Mouse (Mus musculus): Measurements from ENCODE around the gene Isg20. TPM values are rescaled to one million over a fixed set of nuclear protein-coding genes. Genes with fewer than 3 reads are reported as not detected.

Gene Isg20
- total RNA-seq, 2 experiments from 2014 or later, result 1.2 TPM

GRCm38 (mm10) chr7:78895653-78896333, 17.4 kb upstream of the Isg20 start, which contains the start of gene Aen:
TSS of gene Aen (plus strand) at chr7:78895854.
- peak; percentile 92 to 94 for DNase-seq (ENCODE audit: low spot score in 2 of 2)
- intact Hi-C loops (cut with DNase I), result no loop called here

GRCm38 (mm10) chr7:78897567-78897966, 15.7 kb upstream of the Isg20 start:
- no peak for DNase-seq (ENCODE audit: low spot score in 2 of 2)
- intact Hi-C loops (cut with DNase I), result no loop called here

DNA sequence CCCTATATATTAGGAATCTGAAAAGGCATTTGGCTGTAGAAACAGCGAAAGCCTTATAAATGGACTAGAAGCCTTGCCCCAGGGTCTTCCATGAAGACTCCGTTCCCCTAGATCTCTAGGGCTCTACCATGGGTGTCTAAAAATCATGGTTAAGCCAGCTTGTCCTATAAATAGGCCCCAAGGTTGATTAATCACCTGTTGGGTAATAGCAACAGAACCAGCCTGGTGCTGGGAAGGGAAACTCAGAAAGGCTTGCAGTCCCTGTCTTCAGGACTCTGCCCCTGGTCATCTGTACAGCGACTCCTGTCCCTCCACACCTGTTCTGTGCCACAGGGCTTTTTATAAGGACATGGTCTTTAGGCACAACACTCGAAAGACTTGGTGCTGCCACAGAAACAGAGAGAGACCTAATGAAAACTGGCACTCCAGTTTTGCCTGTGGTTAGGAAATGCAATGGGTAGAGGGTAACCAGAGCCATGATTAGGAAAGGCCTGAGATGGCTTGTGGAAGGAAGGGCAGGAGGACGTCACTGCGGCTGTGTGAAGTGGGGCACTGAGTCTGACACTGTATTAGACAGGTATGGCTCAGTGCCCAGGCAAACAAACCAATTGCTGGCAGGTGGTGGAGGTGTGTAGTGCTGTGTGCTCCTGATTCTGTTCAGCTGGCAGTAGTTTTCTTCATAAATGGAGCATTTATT, 9.9 kb upstream of the Isg20 start:
- intact Hi-C loops (cut with DNase I), result no loop called here
- DNase-seq (ENCODE audit: low spot score in 2 of 2), result no peak

DNA sequence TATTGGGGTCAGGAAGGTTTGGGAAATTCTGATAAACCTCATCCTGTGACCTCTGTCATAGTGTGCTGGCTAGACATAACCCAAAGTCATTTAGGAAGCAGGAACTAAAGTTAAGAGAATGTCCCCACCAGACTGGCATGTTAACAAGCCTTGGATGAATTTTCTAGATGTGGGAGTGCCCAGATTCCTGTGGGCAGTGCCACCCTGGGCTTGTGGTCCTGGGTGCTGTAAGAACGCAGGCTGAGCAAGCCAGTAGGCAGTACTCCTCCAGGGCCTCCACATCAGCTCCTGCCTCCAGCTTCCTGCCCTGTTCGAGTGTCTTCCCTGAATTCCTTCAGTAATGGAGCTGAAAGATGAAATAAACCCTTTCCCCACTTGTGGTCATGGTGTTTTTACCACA, 9.0 kb upstream of the Isg20 start:
- no peak for DNase-seq (ENCODE audit: low spot score in 2 of 2)
- intact Hi-C loops (cut with DNase I), result no loop called here

- intact Hi-C loops (cut with DNase I), result no loop called here
- DNase-seq (ENCODE audit: low spot score in 2 of 2), result no peak
Observed at GRCm38 (mm10) chr7:78909026-78909425, 4.2 kb upstream of the Isg20 start.

DNA sequence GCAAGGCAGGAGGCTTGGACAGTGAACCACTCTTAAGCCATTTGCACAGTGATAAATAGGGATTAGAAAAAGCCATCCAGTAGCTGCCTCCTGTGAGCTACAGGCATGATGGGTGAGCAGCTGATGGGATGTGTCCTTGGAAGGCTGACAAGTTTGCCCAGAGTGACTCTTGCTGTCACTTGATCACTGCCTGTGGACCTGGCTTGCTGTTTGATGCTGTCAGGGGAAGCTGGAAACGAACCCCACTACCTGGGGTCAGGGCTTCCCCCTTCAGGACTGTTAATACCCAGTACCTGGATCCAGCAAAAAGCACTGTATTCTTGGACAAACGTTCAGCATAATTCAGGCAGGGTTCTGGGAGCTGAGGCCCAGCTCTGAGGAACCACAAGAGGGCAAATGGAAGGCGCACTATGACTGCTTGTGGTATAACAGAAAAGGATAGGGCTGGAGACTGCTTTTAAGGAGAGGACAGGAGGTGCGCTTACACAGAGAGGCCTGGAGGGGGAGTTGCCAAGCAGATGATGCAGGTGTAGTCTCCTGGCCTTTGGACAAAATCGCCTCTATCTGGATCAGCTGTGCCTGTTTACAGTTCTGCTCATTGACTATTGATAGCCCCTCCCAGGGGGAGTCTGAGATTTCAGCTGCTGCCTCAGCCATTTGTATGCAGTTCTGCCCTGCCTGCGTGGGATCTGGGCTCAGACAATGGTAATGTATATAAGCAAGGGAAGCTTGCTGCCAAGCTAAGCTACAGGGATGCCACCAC, 2.7 kb upstream of the Isg20 start:
- intact Hi-C loops (cut with DNase I), result no loop called here
- no peak for DNase-seq (ENCODE audit: low spot score in 2 of 2)

- DNase-seq (ENCODE audit: low spot score in 2 of 2), result no peak
- intact Hi-C loops (cut with DNase I), result no loop called here
Observed at GRCm38 (mm10) chr7:78911209-78911608, 2.0 kb upstream of the Isg20 start.

- no peak for DNase-seq (ENCODE audit: low spot score in 2 of 2)
- intact Hi-C loops (cut with DNase I), result no loop called here
Observed at GRCm38 (mm10) chr7:78912253-78912973, 811 bp upstream of the Isg20 start.

DNA sequence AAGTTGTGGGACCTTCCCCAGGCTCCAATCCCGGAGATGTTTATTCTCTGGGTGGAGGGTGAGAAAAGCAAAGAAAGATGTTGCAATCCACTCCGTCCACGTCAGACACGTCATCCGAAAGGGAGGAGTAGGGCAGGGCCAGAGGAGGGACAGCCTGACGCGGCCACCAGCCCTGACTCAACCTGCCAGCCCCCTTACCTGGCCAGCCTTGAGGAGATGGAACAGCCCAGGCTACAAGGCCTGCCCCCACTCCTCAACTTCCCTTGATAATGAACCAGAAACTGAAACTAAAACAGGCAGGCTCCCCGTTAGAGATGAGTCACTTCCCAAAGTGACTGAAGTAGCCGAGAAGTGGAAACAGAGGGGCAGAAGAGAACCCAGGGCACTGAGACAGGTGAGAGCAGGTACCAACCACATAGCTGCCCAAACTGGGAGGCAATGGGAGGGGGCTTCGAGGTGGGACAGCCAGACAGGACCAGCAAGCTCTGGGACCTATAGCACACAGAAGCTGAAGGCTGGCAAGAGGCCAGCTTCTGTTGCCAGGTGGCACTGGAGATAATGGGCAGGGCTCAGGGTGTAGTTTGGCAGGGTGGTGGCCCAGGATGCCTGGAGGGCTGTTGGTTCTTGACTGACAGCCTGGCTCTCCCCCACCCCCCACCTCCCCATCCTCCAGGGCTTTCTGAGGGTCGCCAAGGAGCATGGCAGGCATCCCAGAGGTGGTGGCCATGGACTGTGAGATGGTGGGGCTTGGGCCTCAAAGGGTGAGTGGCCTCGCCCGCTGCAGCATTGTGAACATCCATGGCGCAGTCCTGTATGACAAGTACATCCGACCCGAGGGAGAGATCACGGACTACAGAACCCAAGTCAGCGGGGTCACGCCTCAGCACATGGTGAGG, 673 bp downstream of the Isg20 start:
- DNase-seq (ENCODE audit: low spot score in 2 of 2), result no peak
- intact Hi-C loops (cut with DNase I), result no loop called here

GRCm38 (mm10) chr7:78914545-78914845, 1.3 kb downstream of the Isg20 start:
- intact Hi-C loops (cut with DNase I), result no loop called here
- no peak for DNase-seq (ENCODE audit: low spot score in 2 of 2)

DNA sequence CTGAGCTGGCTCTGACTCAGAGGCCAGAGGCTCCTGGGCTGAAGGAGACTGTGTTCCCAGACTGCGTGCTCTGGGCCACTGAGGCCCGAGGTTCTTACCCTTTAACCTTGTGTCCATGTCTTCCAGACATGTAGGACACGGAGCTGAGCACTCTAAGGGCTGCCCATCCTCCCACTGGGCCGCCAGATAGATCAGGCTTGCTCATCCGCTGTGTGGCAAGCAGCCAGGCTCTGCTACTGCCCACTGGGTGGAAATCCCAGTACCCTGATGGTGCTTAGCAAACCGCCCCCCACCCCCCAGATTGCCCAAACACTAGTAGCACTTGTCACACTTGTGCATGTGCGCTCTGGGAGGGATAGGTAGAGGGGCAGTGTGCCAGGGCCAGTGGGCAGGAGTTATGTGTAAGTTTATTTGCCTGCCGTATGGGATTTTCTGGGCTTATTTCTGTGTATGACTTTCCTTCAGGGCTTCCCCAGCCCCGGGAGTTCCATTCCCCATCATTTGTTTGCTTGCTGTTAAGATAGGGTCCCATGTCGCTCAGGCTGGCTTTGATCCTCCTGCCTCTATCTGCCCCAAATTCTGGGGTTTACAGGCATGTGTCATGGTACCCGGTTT, 1.8 kb downstream of the Isg20 start:
- intact Hi-C loops (cut with DNase I), result no loop called here
- DNase-seq (ENCODE audit: low spot score in 2 of 2), result no peak

DNA sequence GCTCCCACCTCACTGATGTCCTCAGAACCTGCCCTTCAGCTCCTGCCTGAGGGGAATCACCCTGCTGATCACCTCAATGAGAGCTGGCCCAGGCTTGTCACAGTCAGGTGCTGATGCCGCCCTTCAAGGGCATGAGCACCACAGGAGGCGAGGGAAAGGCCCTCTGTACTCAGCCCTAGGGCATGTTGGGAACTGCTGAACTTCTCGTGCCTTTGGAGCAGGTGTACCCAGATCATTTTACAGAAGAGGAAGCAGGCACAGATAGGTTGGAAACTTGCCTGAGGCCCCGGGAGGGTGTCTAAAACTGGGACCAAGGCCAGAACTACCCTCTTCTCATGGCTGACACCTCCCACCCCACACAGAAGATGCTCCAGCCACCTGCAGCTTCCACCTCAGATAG, 5.5 kb downstream of the Isg20 start:
- intact Hi-C loops (cut with DNase I), result no loop called here
- DNase-seq (ENCODE audit: low spot score in 2 of 2), result no peak

DNA sequence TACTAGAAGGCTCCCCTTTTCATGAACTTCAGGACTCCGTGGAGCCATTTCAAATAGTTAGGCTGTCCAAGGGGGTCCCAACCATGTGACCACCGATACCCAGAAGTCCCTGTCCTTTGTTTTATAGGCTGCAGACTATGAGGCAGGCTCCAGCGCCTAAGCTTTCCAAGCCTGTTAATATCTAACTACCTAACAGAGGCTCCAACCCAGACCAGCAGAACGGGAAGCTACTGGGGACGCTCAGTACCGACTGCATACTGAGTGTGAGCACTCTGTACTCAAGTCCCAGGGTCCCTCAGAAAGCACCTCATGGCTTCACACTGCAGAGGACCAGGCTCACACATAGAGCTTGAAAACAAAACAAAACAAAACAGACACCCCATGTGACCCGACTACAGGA, 9.3 kb downstream of the Isg20 start:
- DNase-seq (ENCODE audit: low spot score in 2 of 2), result no peak
- intact Hi-C loops (cut with DNase I), result loop anchor here (5.0 kb wide), 1 partner anchor 305 kb away; no protein-coding TSS in a partner anchor

DNA sequence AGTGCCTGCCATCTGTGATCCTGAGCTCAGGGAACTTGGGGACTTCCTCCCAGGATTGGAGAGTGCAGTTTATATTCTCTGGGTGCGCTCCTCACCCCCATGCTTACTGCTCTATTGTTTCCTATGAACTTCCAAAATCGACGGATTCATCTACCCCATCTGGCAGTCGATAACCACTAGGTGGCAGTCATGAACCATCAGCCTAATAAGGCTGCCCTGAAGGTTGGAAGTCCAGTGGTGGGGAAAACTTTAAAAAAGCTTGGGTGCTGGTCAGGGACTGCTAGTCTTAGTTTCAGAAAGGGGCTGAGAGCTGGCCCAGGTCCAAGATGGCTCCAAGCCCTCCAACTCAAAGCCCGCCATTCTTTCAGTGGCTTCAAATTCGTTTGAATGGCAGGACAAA, 11.1 kb downstream of the Isg20 start:
- intact Hi-C loops (cut with DNase I), result loop anchor here (1.0 to 5.0 kb wide), 2 partner anchors 157 to 303 kb away; no protein-coding TSS in a partner anchor
- DNase-seq (ENCODE audit: low spot score in 2 of 2), result peak; percentile 43 to 44

DNA sequence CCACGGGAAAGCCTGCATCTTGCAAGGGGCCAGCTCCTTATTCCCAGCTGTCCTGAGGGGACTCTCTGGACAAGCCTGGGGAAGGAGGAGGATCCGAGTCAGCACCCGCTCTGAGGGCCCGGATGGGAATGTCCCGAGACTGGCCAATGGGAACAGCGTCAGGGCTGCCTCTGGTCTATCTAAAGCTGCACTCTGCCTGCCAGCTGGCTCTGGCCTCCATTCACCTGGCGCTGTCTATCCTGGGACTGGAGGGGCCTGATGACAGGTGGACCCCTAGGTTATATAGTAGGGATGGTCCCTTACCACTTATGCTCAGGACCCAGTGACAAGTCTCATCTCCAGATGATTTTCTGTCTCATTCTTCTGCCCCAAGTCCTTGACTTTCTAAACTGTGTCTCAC, 11.6 kb downstream of the Isg20 start:
- no peak for DNase-seq (ENCODE audit: low spot score in 2 of 2)
- intact Hi-C loops (cut with DNase I), result loop anchor here (1.0 to 5.0 kb wide), 3 partner anchors 157 to 313 kb away; no protein-coding TSS in a partner anchor

GRCm38 (mm10) chr7:78925680-78926079, 12.5 kb downstream of the Isg20 start:
- intact Hi-C loops (cut with DNase I), result loop anchor here (5.0 kb wide), 1 partner anchor 312 kb away; no protein-coding TSS in a partner anchor
- DNase-seq (ENCODE audit: low spot score in 2 of 2), result no peak

GRCm38 (mm10) chr7:78926156-78926555, 12.9 kb downstream of the Isg20 start:
- intact Hi-C loops (cut with DNase I), result loop anchor here (5.0 kb wide), 1 partner anchor 311 kb away; no protein-coding TSS in a partner anchor
- no peak for DNase-seq (ENCODE audit: low spot score in 2 of 2)

- intact Hi-C loops (cut with DNase I), result loop anchor here (5.0 kb wide), 1 partner anchor 310 kb away; no protein-coding TSS in a partner anchor
- DNase-seq (ENCODE audit: low spot score in 2 of 2), result no peak
Observed at GRCm38 (mm10) chr7:78927266-78927665, 14.0 kb downstream of the Isg20 start.
